In genomic region chr6:108782526-108783183, GRCm38 (mm10) we compare ENCODE assay signal across 8 mouse cellular contexts. TPM values are rescaled to one million over a fixed set of nuclear protein-coding genes. Genes with fewer than 3 reads are reported as not detected.
DNase-seq lines count a peak whose midpoint lies in the region; ATAC-seq and TF ChIP-seq lines count a peak whose summit lies in the region.

Gene Arl8b (plus strand): TSS chr6:108783099.

- H3K9ac ChIP-seq in ES-Bruce4 (ENCODE audit: low read depth, poor library complexity, severe bottlenecking), result peak within 1 kb of the TSS; percentile 80
- H3K9ac ChIP-seq in forebrain, embryonic 14.5 days (ENCODE audit: low read length), result peak within 1 kb of the TSS; percentile 84
- H3K9ac ChIP-seq in neural tube, embryonic 15.5 days (replicated peaks), result peak within 1 kb of the TSS; percentile 99

- no peaks in the 10 kb centered on the region for H3K4me1 ChIP-seq in ES-Bruce4 (ENCODE audit: control insufficient read depth, insufficient read depth, low read length)
- peaks cover 13% of the 10 kb centered on the region for H3K4me1 ChIP-seq in forebrain, embryonic 14.5 days (ENCODE audit: control insufficient read depth, insufficient read depth, low read length)
- H3K4me1 ChIP-seq in neural tube, embryonic 15.5 days, result peaks cover 22% of the 10 kb centered on the region

- peak; percentile 54 for TF ChIP-seq POLR2A in ES-Bruce4 (IDR thresholded peaks at IDR 0.05; ENCODE audit: insufficient read depth, low read length)

- H3K36me3 ChIP-seq in ES-Bruce4 (ENCODE audit: control insufficient read depth, insufficient read depth, low read length, poor library complexity, severe bottlenecking), result no peaks in the 10 kb centered on the region
- no peaks in the 10 kb centered on the region for H3K36me3 ChIP-seq in forebrain, embryonic 14.5 days (ENCODE audit: control insufficient read depth, insufficient read depth, low read length)
- no peaks in the 10 kb centered on the region for H3K36me3 ChIP-seq in neural tube, embryonic 15.5 days

- peak; percentile 85 for TF ChIP-seq CTCF in ES-Bruce4 (IDR thresholded peaks at IDR 0.05; ENCODE audit: low read depth, low read length)

- no peaks in the 10 kb centered on the region for H3K9me3 ChIP-seq in ES-Bruce4 (replicated peaks; ENCODE audit: control insufficient read depth, insufficient read depth, low read length, poor library complexity, severe bottlenecking)
- H3K9me3 ChIP-seq in forebrain, embryonic 14.5 days (replicated peaks; ENCODE audit: control insufficient read depth, low read length), result no peaks in the 10 kb centered on the region
- no peaks in the 10 kb centered on the region for H3K9me3 ChIP-seq in neural tube, embryonic 15.5 days (replicated peaks)

- H3K4me3 ChIP-seq in ES-Bruce4 (ENCODE audit: low read depth, low read length), result peak within 1 kb of the TSS; percentile 83
- H3K4me3 ChIP-seq in forebrain, embryonic 14.5 days (ENCODE audit: low read depth, low read length), result peak within 1 kb of the TSS; percentile 63
- peak within 1 kb of the TSS; percentile 84 for H3K4me3 ChIP-seq in neural tube, embryonic 15.5 days (replicated peaks)

- WGBS in forebrain, embryonic 14.5 days, result 12% methylated on average over 32 of the region's 36 CpGs
- WGBS in neural tube, embryonic 15.5 days, result 11% methylated on average over 36 of the region's 36 CpGs

- peak; percentile 85 for TF ChIP-seq EP300 in ES-Bruce4 (IDR thresholded peaks at IDR 0.05; ENCODE audit: insufficient read depth, low read depth, low read length)

- H3K4me2 ChIP-seq in forebrain, embryonic 14.5 days (ENCODE audit: low read length), result peak within 1 kb of the TSS; percentile 83
- H3K4me2 ChIP-seq in neural tube, embryonic 15.5 days, result peak within 1 kb of the TSS; percentile 76

- ATAC-seq in cerebellum, adult (ENCODE audit: insufficient number of reproducible peaks, low FRiP score, low TSS enrichment), result peak; percentile 89
- peak; percentile 97 for ATAC-seq in forebrain, embryonic 14.5 days
- ATAC-seq in neural tube, embryonic 15.5 days (ENCODE audit: low FRiP score), result peak; percentile 94

- H3K27ac ChIP-seq in ES-Bruce4 (ENCODE audit: insufficient read depth, low read length), result no peak within 1 kb of the TSS
- peak within 1 kb of the TSS; percentile 79 for H3K27ac ChIP-seq in forebrain, embryonic 14.5 days (ENCODE audit: low read depth, low read length)
- peak within 1 kb of the TSS; percentile 90 for H3K27ac ChIP-seq in neural tube, embryonic 15.5 days (replicated peaks)

- peak; percentile 97 for DNase-seq in forebrain, embryonic 14.5 days (ENCODE audit: low spot score)
- peak; percentile 99 for DNase-seq in heart, postnatal 14 days
- peak; percentile 94 for DNase-seq in layer of hippocampus, adult 11-12 months (ENCODE audit: low spot score)
- peak; percentile 94 to 95 for DNase-seq in lung, adult 18-20 months
- peak; percentile 92 for DNase-seq in testis, postnatal 14 days (ENCODE audit: low spot score)

- no peaks in the 10 kb centered on the region for H3K27me3 ChIP-seq in ES-Bruce4 (ENCODE audit: control insufficient read depth, insufficient read depth, low read length, poor library complexity, severe bottlenecking)
- H3K27me3 ChIP-seq in forebrain, embryonic 14.5 days (replicated peaks; ENCODE audit: control insufficient read depth, insufficient read depth, low read length), result no peaks in the 10 kb centered on the region
- H3K27me3 ChIP-seq in neural tube, embryonic 15.5 days (replicated peaks), result no peaks in the 10 kb centered on the region

- intact Hi-C loops in heart, postnatal 14 days (cut with DNase I), result no loop called here

RNA-seq across cellular contexts. Expression of gene Arl8b, which starts in this region (rescaled TPM):
- polyA plus RNA-seq in ES-Bruce4 (2011; ENCODE audit: insufficient read depth, insufficient read length, low read depth, missing spikeins), result 82.9 and 83.7 TPM in 2 replicates
- polyA plus RNA-seq in forebrain, embryonic 14.5 days (2014; fragmentation: Nextera tagmentation; extraction: Ambion mirVana), result 93.8 and 103 TPM in 2 replicates
- total RNA-seq in heart, postnatal 14 days (2021), result 10 to 100 TPM; 76.5 to 82.0 TPM
- polyA plus RNA-seq in neural tube, embryonic 15.5 days (2015; fragmentation: Nextera tagmentation; extraction: Ambion mirVana), result 112 and 117 TPM in 2 replicates
